Mouse (Mus musculus): Measurements from ENCODE around the gene Slc4a8. TPM values are rescaled to one million over a fixed set of nuclear protein-coding genes. Genes with fewer than 3 reads are reported as not detected.

Gene Slc4a8
- 0.02 TPM in 1 of 2 replicates, not detected in the other for polyA plus RNA-seq (2012; ENCODE audit: insufficient read depth, low replicate concordance)

GRCm38 (mm10) chr15:100761419-100762185 is at the start of gene Slc4a8:
Gene Slc4a8 (plus strand): TSS chr15:100761747.
- Histone ChIP-seq H3K27me3 (replicated peaks) (peaks cover 80% of the 10 kb centered on the region), H3K9me3 (no peaks in the 10 kb centered on the region), H3K4me1 (peaks cover 34% of the 10 kb centered on the region), H3K36me3 (replicated peaks; ENCODE audit: low read length) (no peaks in the 10 kb centered on the region), H3K4me3 (replicated peaks) (peak within 1 kb of the TSS; percentile 93)
- no peak for TF ChIP-seq GATA1 (IDR thresholded peaks at IDR 0.05; ENCODE audit: borderline replicate concordance, low read length)
- no peak for TF ChIP-seq FLI1 (IDR thresholded peaks at IDR 0.05; ENCODE audit: low read length)

DNA sequence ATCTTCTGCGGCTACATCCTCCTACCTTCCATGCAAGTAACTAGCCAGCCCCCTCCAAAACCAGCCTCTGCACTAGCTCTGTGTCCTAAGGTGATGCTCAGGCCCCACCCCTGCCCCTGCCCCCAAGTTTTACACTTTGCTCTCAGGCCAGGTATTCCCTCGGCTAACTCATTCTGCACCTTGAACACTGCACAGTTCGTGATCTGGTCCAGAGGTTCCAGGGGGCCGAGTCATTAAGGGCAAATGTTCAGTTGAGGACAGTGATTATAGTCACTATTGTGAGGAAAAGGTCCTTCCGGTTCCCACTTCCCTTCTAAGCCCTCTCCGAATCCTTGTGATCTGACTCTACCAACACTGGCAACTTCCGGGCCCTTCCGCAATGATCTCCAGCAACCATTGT is 47.1 kb upstream of the Slc4a8 start:
- Histone ChIP-seq H3K27me3 (replicated peaks) (peaks cover 66% of the 10 kb centered on the region), H3K4me1 (peaks cover 37% of the 10 kb centered on the region), H3K36me3 (replicated peaks; ENCODE audit: low read length) (peaks cover 56% of the 10 kb centered on the region), H3K9me3 (peaks cover 16% of the 10 kb centered on the region), H3K4me3 (replicated peaks) (no peak overlapping the region)
- TF ChIP-seq GATA1 (IDR thresholded peaks at IDR 0.05; ENCODE audit: borderline replicate concordance, low read length) (no peak), FLI1 (IDR thresholded peaks at IDR 0.05; ENCODE audit: low read length) (no peak)

GRCm38 (mm10) chr15:100715399-100715993 is 46.1 kb upstream of the Slc4a8 start:
- no peak for TF ChIP-seq GATA1 (IDR thresholded peaks at IDR 0.05; ENCODE audit: borderline replicate concordance, low read length)
- TF ChIP-seq FLI1 (IDR thresholded peaks at IDR 0.05; ENCODE audit: low read length): no peak
- Histone ChIP-seq H3K4me3 (replicated peaks) (no peak overlapping the region), H3K4me1 (peaks cover 36% of the 10 kb centered on the region), H3K9me3 (peaks cover 21% of the 10 kb centered on the region), H3K36me3 (replicated peaks; ENCODE audit: low read length) (peaks cover 66% of the 10 kb centered on the region), H3K27me3 (replicated peaks) (peaks cover 68% of the 10 kb centered on the region)

GRCm38 (mm10) chr15:100717933-100718332 is 43.6 kb upstream of the Slc4a8 start:
- Histone ChIP-seq H3K9me3 (peaks cover 14% of the 10 kb centered on the region), H3K4me1 (peaks cover 47% of the 10 kb centered on the region), H3K4me3 (replicated peaks) (no peak overlapping the region), H3K27me3 (replicated peaks) (peaks cover 59% of the 10 kb centered on the region), H3K36me3 (replicated peaks; ENCODE audit: low read length) (peaks cover 48% of the 10 kb centered on the region)
- TF ChIP-seq GATA1 (IDR thresholded peaks at IDR 0.05; ENCODE audit: borderline replicate concordance, low read length): no peak
- no peak for TF ChIP-seq FLI1 (IDR thresholded peaks at IDR 0.05; ENCODE audit: low read length)

DNA sequence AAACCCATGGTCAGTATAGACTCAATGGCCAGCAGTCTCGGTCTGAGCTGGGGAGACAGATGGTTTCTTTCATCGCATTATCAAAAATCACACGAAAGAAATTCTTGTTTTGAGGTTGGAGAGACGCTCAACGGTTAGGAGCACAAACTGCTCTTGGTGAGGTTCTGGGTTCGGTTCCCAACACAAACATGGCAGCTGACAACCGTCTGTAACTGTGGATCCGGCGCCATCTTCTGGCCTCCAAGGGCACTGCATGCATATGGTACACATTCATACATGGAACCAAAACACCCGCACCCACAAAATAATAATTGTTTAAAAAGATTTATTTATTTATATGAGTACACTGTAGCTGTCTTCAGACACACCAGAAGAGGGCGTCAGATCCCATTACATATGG is 43.0 kb upstream of the Slc4a8 start:
- Histone ChIP-seq H3K36me3 (replicated peaks; ENCODE audit: low read length) (peaks cover 43% of the 10 kb centered on the region), H3K4me3 (replicated peaks) (no peak overlapping the region), H3K4me1 (peaks cover 53% of the 10 kb centered on the region), H3K9me3 (peaks cover 14% of the 10 kb centered on the region), H3K27me3 (replicated peaks) (peaks cover 56% of the 10 kb centered on the region)
- TF ChIP-seq GATA1 (IDR thresholded peaks at IDR 0.05; ENCODE audit: borderline replicate concordance, low read length) (no peak), FLI1 (IDR thresholded peaks at IDR 0.05; ENCODE audit: low read length) (no peak)

DNA sequence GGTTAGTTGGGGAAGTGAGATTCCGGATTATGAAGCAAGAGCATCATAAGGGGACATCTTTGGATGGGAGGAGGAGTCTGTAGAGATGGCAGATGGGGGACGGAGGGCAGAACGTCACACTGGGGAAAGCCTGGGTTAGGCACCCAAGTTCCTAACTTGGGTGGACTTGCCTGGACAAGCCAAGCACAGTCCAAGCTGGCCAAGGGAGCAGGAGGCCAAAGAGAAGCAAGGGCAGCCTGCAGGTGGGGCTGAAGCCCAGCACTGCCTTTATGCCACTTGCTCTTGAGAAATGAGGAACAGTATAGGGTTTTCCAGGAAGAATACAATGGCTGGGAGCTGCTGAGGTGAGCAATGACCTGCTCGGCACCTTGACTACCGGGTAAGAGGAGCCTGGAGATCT is 42.3 kb upstream of the Slc4a8 start:
- peaks cover 57% of the 10 kb centered on the region for H3K4me1 ChIP-seq
- H3K4me3 ChIP-seq (replicated peaks): no peak overlapping the region
- TF ChIP-seq FLI1 (IDR thresholded peaks at IDR 0.05; ENCODE audit: low read length) (no peak), GATA1 (IDR thresholded peaks at IDR 0.05; ENCODE audit: borderline replicate concordance, low read length) (no peak)
- H3K9me3 ChIP-seq: peaks cover 14% of the 10 kb centered on the region
- peaks cover 59% of the 10 kb centered on the region for H3K27me3 ChIP-seq (replicated peaks)
- peaks cover 43% of the 10 kb centered on the region for H3K36me3 ChIP-seq (replicated peaks; ENCODE audit: low read length)

DNA sequence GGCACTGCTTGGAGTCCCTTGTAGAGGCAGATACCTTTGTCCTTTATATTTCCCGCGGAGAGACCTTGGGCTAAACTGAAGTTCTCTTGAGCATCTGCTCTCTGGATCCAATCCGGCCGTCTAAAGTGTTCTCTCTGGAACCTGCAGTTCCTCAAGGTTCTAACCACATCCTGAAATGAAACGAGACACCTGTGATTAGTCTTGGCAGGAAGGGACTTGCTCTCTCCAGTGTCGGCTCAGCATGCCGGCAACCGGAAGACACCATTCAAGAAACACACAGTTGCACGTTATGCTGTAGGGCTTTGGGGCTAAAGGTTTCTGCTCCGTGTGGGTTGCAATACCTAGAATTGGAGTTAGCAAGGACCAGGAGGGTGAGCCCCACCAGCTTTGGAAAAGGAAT is 41.5 kb upstream of the Slc4a8 start:
- TF ChIP-seq FLI1 (IDR thresholded peaks at IDR 0.05; ENCODE audit: low read length): no peak
- no peak for TF ChIP-seq GATA1 (IDR thresholded peaks at IDR 0.05; ENCODE audit: borderline replicate concordance, low read length)
- Histone ChIP-seq H3K9me3 (peaks cover 14% of the 10 kb centered on the region), H3K36me3 (replicated peaks; ENCODE audit: low read length) (peaks cover 39% of the 10 kb centered on the region), H3K27me3 (replicated peaks) (peaks cover 55% of the 10 kb centered on the region), H3K4me3 (replicated peaks) (no peak overlapping the region), H3K4me1 (peaks cover 57% of the 10 kb centered on the region)

DNA sequence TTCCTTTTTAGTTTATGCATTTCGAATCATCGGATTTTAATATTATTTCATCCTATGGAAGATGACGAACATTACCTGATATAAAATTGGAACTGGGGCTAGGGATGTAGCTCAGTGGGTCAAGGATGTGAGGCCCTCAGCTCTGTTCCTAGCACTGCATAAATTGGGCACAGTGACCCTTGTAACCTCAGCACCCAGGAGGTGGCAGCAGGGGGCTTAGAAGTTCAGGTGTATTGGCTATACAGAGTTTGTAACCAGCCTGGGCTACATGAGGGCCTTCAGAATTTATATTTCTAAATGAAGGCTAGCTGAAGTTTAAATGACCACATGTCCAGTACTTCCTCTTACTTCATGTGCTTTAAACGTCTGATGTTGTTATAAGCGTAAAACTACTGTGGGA is 40.1 kb upstream of the Slc4a8 start:
- no peak for TF ChIP-seq GATA1 (IDR thresholded peaks at IDR 0.05; ENCODE audit: borderline replicate concordance, low read length)
- TF ChIP-seq FLI1 (IDR thresholded peaks at IDR 0.05; ENCODE audit: low read length): no peak
- peaks cover 30% of the 10 kb centered on the region for H3K36me3 ChIP-seq (replicated peaks; ENCODE audit: low read length)

GRCm38 (mm10) chr15:100722026-100722425 is 39.5 kb upstream of the Slc4a8 start:
- TF ChIP-seq FLI1 (IDR thresholded peaks at IDR 0.05; ENCODE audit: low read length): no peak
- no peak for TF ChIP-seq GATA1 (IDR thresholded peaks at IDR 0.05; ENCODE audit: borderline replicate concordance, low read length)
- peaks cover 48% of the 10 kb centered on the region for H3K4me1 ChIP-seq
- H3K36me3 ChIP-seq (replicated peaks; ENCODE audit: low read length): peaks cover 33% of the 10 kb centered on the region
- H3K27me3 ChIP-seq (replicated peaks): peaks cover 60% of the 10 kb centered on the region
- H3K9me3 ChIP-seq: peaks cover 14% of the 10 kb centered on the region
- H3K4me3 ChIP-seq (replicated peaks): no peak overlapping the region

More for the DNA sequence above, 40.1 kb upstream of the Slc4a8 start:
- H3K27me3 ChIP-seq (replicated peaks): peaks cover 54% of the 10 kb centered on the region
- H3K4me1 ChIP-seq: peaks cover 48% of the 10 kb centered on the region
- peaks cover 14% of the 10 kb centered on the region for H3K9me3 ChIP-seq
- H3K4me3 ChIP-seq (replicated peaks): no peak overlapping the region

- Histone ChIP-seq H3K27me3 (replicated peaks) (peaks cover 65% of the 10 kb centered on the region), H3K4me1 (peaks cover 47% of the 10 kb centered on the region), H3K4me3 (replicated peaks) (peak overlapping the region; percentile 50), H3K9me3 (peaks cover 14% of the 10 kb centered on the region), H3K36me3 (replicated peaks; ENCODE audit: low read length) (peaks cover 33% of the 10 kb centered on the region)
- TF ChIP-seq GATA1 (IDR thresholded peaks at IDR 0.05; ENCODE audit: borderline replicate concordance, low read length) (no peak), FLI1 (IDR thresholded peaks at IDR 0.05; ENCODE audit: low read length) (no peak)
Measured at GRCm38 (mm10) chr15:100722564-100722963, 39.0 kb upstream of the Slc4a8 start.

Data from megakaryocyte, embryonic 14.5 days (primary cell).